ENCODE assay signal across 26 mouse cellular contexts in genomic region chr7:81295169-81295568, GRCm38 (mm10).
"Had no signal": no experiment of that assay in that cellular context is flagged by ENCODE, and none has a peak within 500 bp of the region (broad histone marks: within the 10 kb centered on the region; RNA-seq: fewer than 3 reads in every experiment).

No protein-coding gene starts in this region.

- H3K27me3 ChIP-seq: heart, embryonic 13.5 days; heart, embryonic 15.5 days; kidney, embryonic 15.5 days; limb, embryonic 13.5 days; limb, embryonic 15.5 days; liver, embryonic 12.5 days had no signal

- DNase-seq: gastrocnemius, adult 2 months; gastrocnemius, postnatal 10 days; gastrocnemius, postnatal 25 days; heart, adult 11 months; heart, adult 2 months; heart, postnatal 14 days; heart, postnatal 36 days; kidney, adult 11 months; kidney, adult 2 months; kidney, adult 9 months; kidney, postnatal 14 days; kidney, postnatal 36 days; layer of hippocampus, adult 9-11 months; layer of hippocampus, postnatal 36 days; left cerebral cortex, postnatal 4 days had no signal

- H3K9ac ChIP-seq: heart, embryonic 13.5 days; heart, embryonic 15.5 days; hindbrain, embryonic 14.5 days; kidney, embryonic 15.5 days; limb, embryonic 13.5 days; limb, embryonic 15.5 days; liver, embryonic 12.5 days had no signal

- H3K9me3 ChIP-seq: heart, embryonic 13.5 days; heart, embryonic 15.5 days; kidney, embryonic 15.5 days; limb, embryonic 13.5 days; limb, embryonic 15.5 days; liver, embryonic 12.5 days had no signal

- H3K4me1 ChIP-seq: limb, embryonic 15.5 days; liver, embryonic 12.5 days had no signal

- H3K4me2 ChIP-seq: heart, embryonic 11.5 days; heart, embryonic 13.5 days; heart, embryonic 15.5 days; hindbrain, embryonic 14.5 days; kidney, embryonic 15.5 days; limb, embryonic 13.5 days; limb, embryonic 15.5 days; liver, embryonic 12.5 days had no signal

- H3K4me3 ChIP-seq: gastrocnemius, adult 2 months; heart, adult 2 months; heart, embryonic 13.5 days; heart, embryonic 15.5 days; kidney, embryonic 15.5 days; limb, embryonic 13.5 days; limb, embryonic 15.5 days; liver, embryonic 12.5 days had no signal

- ATAC-seq: hindbrain, postnatal 0 days; intestine, embryonic 16.5 days; liver, embryonic 12.5 days had no signal

- H3K36me3 ChIP-seq: heart, embryonic 13.5 days; heart, embryonic 15.5 days; kidney, embryonic 15.5 days; limb, embryonic 13.5 days; limb, embryonic 15.5 days; liver, embryonic 12.5 days had no signal

- H3K27ac ChIP-seq: gastrocnemius, adult 2 months; heart, adult 2 months; heart, embryonic 13.5 days; heart, embryonic 15.5 days; hindbrain, embryonic 14.5 days; hindbrain, postnatal 0 days; kidney, embryonic 15.5 days; kidney, postnatal 0 days; limb, embryonic 13.5 days; limb, embryonic 15.5 days; liver, embryonic 12.5 days had no signal
